Comparison of ENCODE assay signal across 9 mouse cellular contexts in the genomic region with DNA sequence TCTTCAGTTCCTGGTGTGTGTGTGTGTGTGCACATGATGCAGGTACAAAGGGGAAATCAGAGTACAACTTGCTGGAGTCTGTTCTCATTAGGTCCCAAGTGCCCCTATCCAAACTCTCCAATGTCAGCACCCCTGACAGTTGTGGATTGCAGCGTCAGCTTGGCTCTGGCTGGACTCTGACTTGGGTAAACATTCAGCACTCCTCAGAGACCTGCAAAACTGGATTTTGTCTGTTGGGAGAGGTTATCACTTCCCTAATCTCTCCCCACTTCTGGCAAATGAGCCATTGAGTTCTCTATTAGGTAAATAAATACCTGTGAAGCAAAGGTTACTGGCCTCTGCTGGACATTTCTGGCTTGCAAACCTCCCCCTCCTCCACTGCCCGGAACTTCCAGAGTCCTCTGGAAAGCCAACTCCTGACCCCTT. TPM values are rescaled to one million over a fixed set of nuclear protein-coding genes. Genes with fewer than 3 reads are reported as not detected.
DNase-seq lines count a peak whose midpoint lies in the region; ATAC-seq and TF ChIP-seq lines count a peak whose summit lies in the region.
"Had no signal": no experiment of that assay in that cellular context is flagged by ENCODE, and none has a peak within 500 bp of the region (broad histone marks: within the 10 kb centered on the region; RNA-seq: fewer than 3 reads in every experiment).

No protein-coding gene starts in this region.

- TF ChIP-seq CTCF in MEL (IDR thresholded peaks at IDR 0.05 in 2 of 3, conservative IDR thresholded peaks at IDR 0.05 in 1 of 3; ENCODE audit: control insufficient read depth in 1 of 3, insufficient read depth in 1 of 3, low read depth in 2 of 3, low read length in 3 of 3, poor library complexity in 1 of 3, severe bottlenecking in 1 of 3) = no peak
- TF ChIP-seq CTCF in lung, postnatal 0 days (IDR thresholded peaks at IDR 0.05) = peak; percentile 36; the same call in 1 of the 2 replicates

- no peak overlapping the region for H3K4me3 ChIP-seq in MEL (ENCODE audit: control insufficient read depth in 1 of 2, insufficient read depth in 1 of 2, low read depth in 2 of 2, low read length in 2 of 2)
- H3K4me3 ChIP-seq in kidney, embryonic 14.5 days (ENCODE audit: low read length) = no peak overlapping the region
- H3K4me3 ChIP-seq in lung, postnatal 0 days (ENCODE audit: low read depth, low read length) = no peak overlapping the region
- H3K4me3 ChIP-seq: erythroblast, embryonic 14.5 days had no signal

- H3K9me3 ChIP-seq in MEL (replicated peaks; ENCODE audit: insufficient read depth, low read length) = no peaks in the 10 kb centered on the region
- no peaks in the 10 kb centered on the region for H3K9me3 ChIP-seq in kidney, embryonic 14.5 days (ENCODE audit: control insufficient read depth, low read length)
- H3K9me3 ChIP-seq in lung, postnatal 0 days (ENCODE audit: low read length) = no peaks in the 10 kb centered on the region

- H3K9ac ChIP-seq in MEL (ENCODE audit: control insufficient read depth, low read depth, low read length, poor library complexity, severe bottlenecking) = no peak overlapping the region
- H3K9ac ChIP-seq in kidney, embryonic 14.5 days (ENCODE audit: low read depth, low read length) = no peak overlapping the region
- H3K9ac ChIP-seq in lung, postnatal 0 days (replicated peaks; ENCODE audit: low read depth) = no peak overlapping the region

- peaks cover 0 to 9% of the 10 kb centered on the region in 2 experiments; a peak in 2 of 4 replicates for H3K36me3 ChIP-seq in MEL (ENCODE audit: control insufficient read depth in 1 of 2, insufficient read depth in 2 of 2, low read length in 2 of 2)
- no peaks in the 10 kb centered on the region for H3K36me3 ChIP-seq in kidney, embryonic 14.5 days (ENCODE audit: control insufficient read depth, insufficient read depth, low read length)
- H3K36me3 ChIP-seq in lung, postnatal 0 days (ENCODE audit: insufficient read depth, low read length) = no peaks in the 10 kb centered on the region

- no peaks in the 10 kb centered on the region for H3K79me2 ChIP-seq in MEL (ENCODE audit: control insufficient read depth, insufficient read depth, low read length, poor library complexity)

- peaks cover 2 to 5% of the 10 kb centered on the region in 2 experiments; a peak in 2 of 4 replicates for H3K4me1 ChIP-seq in MEL (ENCODE audit: control insufficient read depth in 1 of 2, insufficient read depth in 2 of 2, low read length in 2 of 2)
- peaks cover 17% of the 10 kb centered on the region for H3K4me1 ChIP-seq in kidney, embryonic 14.5 days (ENCODE audit: control insufficient read depth, insufficient read depth, low read length)
- peaks cover 4% of the 10 kb centered on the region; the same call in 1 of the 2 replicates for H3K4me1 ChIP-seq in lung, postnatal 0 days (ENCODE audit: insufficient read depth, low read depth, low read length)

- no peak for TF ChIP-seq EP300 in MEL (IDR thresholded peaks at IDR 0.05; ENCODE audit: low read depth in 1 of 2, low read length in 2 of 2)
- peak; percentile 95 for TF ChIP-seq EP300 in lung, postnatal 0 days (IDR thresholded peaks at IDR 0.05)

- TF ChIP-seq RAD21 in MEL (IDR thresholded peaks at IDR 0.05; ENCODE audit: low read depth, low read length) = no peak

- DNase-seq in MEL (ENCODE audit: low read depth, low spot score) = no peak
- peak; percentile 93 for DNase-seq in lung, postnatal 0 days (ENCODE audit: low spot score)
- DNase-seq in thymus, postnatal 36 days = no peak
- DNase-seq in T-cell, adult 2 months (ENCODE audit: low spot score) = no peak

- whole genome bisulfite sequencing in kidney, embryonic 14.5 days = 6% methylated on average over 2 of the region's 2 CpGs
- 8% methylated on average over 2 of the region's 2 CpGs for WGBS in lung, postnatal 0 days

- H3K27ac ChIP-seq in MEL (ENCODE audit: control insufficient read depth, low read depth, low read length) = no peak overlapping the region
- no peak overlapping the region; the same call in 1 of the 2 replicates for H3K27ac ChIP-seq in kidney, embryonic 14.5 days (ENCODE audit: low read depth, low read length)
- H3K27ac ChIP-seq in lung, postnatal 0 days (ENCODE audit: low read length) = 0 out of 2 replicates have a peak overlapping the region, but pooled peaks have one; percentile 62

- no peaks in the 10 kb centered on the region; a peak in 1 of 4 replicates for H3K27me3 ChIP-seq in MEL (ENCODE audit: control insufficient read depth in 1 of 2, insufficient read depth in 2 of 2, low read length in 2 of 2)
- H3K27me3 ChIP-seq in kidney, embryonic 14.5 days (ENCODE audit: control insufficient read depth, insufficient read depth, low read length) = no peaks in the 10 kb centered on the region
- H3K27me3 ChIP-seq in lung, postnatal 0 days (replicated peaks; ENCODE audit: insufficient read depth, low read length) = no peaks in the 10 kb centered on the region

- 0 out of 2 replicates have a peak, but pooled peaks have one; percentile 15 for ATAC-seq in common myeloid progenitor, adult 5-6 weeks (replicated peaks; ENCODE audit: low read depth, poor library complexity, severe bottlenecking)
- ATAC-seq in kidney, embryonic 14.5 days (ENCODE audit: low FRiP score, low TSS enrichment) = peak; percentile 66
- ATAC-seq in lung, postnatal 0 days = peak; percentile 97
- no peak for ATAC-seq in CD4-positive, CD25-positive, alpha-beta regulatory T cell, adult 4 months
- ATAC-seq: Patski had no signal

- no peak for TF ChIP-seq POLR2A in MEL (IDR thresholded peaks at IDR 0.05; ENCODE audit: control insufficient read depth in 1 of 2, insufficient read depth in 1 of 2, low read depth in 1 of 2, low read length in 2 of 2, poor library complexity in 1 of 2)

- no peak overlapping the region; the same call in 1 of the 2 replicates for H3K4me2 ChIP-seq in kidney, embryonic 14.5 days (replicated peaks; ENCODE audit: low read depth, low read length)
- H3K4me2 ChIP-seq in lung, postnatal 0 days (replicated peaks; ENCODE audit: low read depth, low read length) = no peak overlapping the region

TF ChIP-seq in MEL, 35 proteins besides CTCF, POLR2A, EP300 and RAD21:
- TF ChIP-seq CHD1 (IDR thresholded peaks at IDR 0.05; ENCODE audit: low read depth, low read length) (no peak), GATA1 (IDR thresholded peaks at IDR 0.05; ENCODE audit: low read depth, low read length) (0 out of 2 replicates have a peak, but pooled peaks have one; percentile 14), NELFE (IDR thresholded peaks at IDR 0.05; ENCODE audit: low read depth, low read length) (no peak), UBTF (IDR thresholded peaks at IDR 0.05; ENCODE audit: borderline replicate concordance, insufficient read depth, low read depth, low read length) (no peak), MYB (IDR thresholded peaks at IDR 0.05; ENCODE audit: low read depth, low read length) (no peak), TAL1 (IDR thresholded peaks at IDR 0.05; ENCODE audit: low read length) (no peak), MAZ (IDR thresholded peaks at IDR 0.05; ENCODE audit: low read depth, low read length) (no peak), KAT2A (conservative IDR thresholded peaks at IDR 0.05; ENCODE audit: low read depth, low read length) (no peak)

RNA-seq across cellular contexts. Expression of a gene that starts 10.3 kb away (rescaled TPM):
- total RNA-seq in MEL (2012; rRNA removed) = not detected in 2 replicates
- under 1 TPM in 1 of 2 experiments, not detected in 1; 0.08 TPM for polyA plus RNA-seq in MEL (2012; ENCODE audit: insufficient read depth in 1 of 2, insufficient read length in 2 of 2, low read depth in 1 of 2, low replicate concordance in 2 of 2, missing spikeins in 1 of 2)
- not detected in 2 replicates for total RNA-seq in common myeloid progenitor, adult 5-6 weeks (2017)
- 0.09 TPM in 1 of 2 replicates, not detected in the other for polyA plus RNA-seq in kidney, embryonic 14.5 days (2014; fragmentation: Nextera tagmentation; extraction: Ambion mirVana)
- polyA plus RNA-seq in lung, postnatal 0 days (2015; fragmentation: Nextera tagmentation; extraction: Ambion mirVana) = 0.07 TPM in 1 of 2 replicates, not detected in the other
- under 1 TPM in 1 of 2 experiments, not detected in 1; 0.26 TPM for polyA plus RNA-seq in CD4-positive, CD25-positive, alpha-beta regulatory T cell, adult 4 months (2017; shearing (Covaris generic))
- polyA plus RNA-seq: erythroblast, embryonic 14.5 days; Patski had no signal
